Mouse (Mus musculus): ENCODE data around the gene Fmo2.

DNA sequence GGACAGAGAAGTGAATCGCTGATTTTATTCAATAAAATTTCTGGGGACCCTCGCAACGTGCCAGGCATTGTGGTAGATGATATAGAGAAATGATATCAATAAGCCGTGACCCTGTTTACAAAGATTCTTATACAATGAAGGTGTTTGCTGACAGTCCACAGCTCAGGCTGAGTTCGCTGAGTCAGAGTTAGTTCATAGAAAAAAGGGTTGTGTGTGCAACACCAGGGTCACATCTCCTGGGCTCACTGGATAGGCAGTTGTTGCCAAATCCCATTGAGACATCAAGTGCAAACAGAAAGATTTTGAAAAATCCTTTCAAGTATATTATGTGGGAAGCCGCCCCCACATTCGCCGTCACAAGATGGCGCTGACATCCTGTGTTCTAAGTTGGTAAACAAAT, 58.3 kb downstream of the Fmo2 start:
- TF ChIP-seq POLR2A (IDR thresholded peaks at IDR 0.05; ENCODE audit: insufficient read length, low read depth): no peak
- TF ChIP-seq CEBPB (IDR thresholded peaks at IDR 0.05; ENCODE audit: insufficient read depth, poor library complexity, severe bottlenecking): no peak
- no peak for TF ChIP-seq E2F4 (IDR thresholded peaks at IDR 0.05; ENCODE audit: insufficient read depth)
- TF ChIP-seq REST (IDR thresholded peaks at IDR 0.05; ENCODE audit: insufficient read depth, insufficient read length): no peak
- no peak for TF ChIP-seq POLR2AphosphoS2 (IDR thresholded peaks at IDR 0.05; ENCODE audit: insufficient read length, low read depth)
- no peak for TF ChIP-seq MAX (IDR thresholded peaks at IDR 0.05; ENCODE audit: low read depth)
- TF ChIP-seq MYOG (IDR thresholded peaks at IDR 0.05; ENCODE audit: control insufficient read depth in 1 of 3, insufficient read depth in 1 of 3, insufficient read length in 2 of 3, low read depth in 2 of 3): no peak
- TF ChIP-seq USF1 (IDR thresholded peaks at IDR 0.05; ENCODE audit: low read depth): no peak
- TF ChIP-seq SRF (IDR thresholded peaks at IDR 0.05; ENCODE audit: control insufficient read depth, insufficient read length, low read depth): no peak
- TF ChIP-seq TCF12 (IDR thresholded peaks at IDR 0.05; ENCODE audit: insufficient read depth, poor library complexity, severe bottlenecking): no peak

Measured in myocyte (in vitro differentiated cells).